Mouse (Mus musculus): ENCODE measurements around the gene Atp4b. TPM values are rescaled to one million over a fixed set of nuclear protein-coding genes. Genes with fewer than 3 reads are reported as not detected.

Atp4b gene
- not detected in 2 replicates for polyA plus RNA-seq (2014; fragmentation: Nextera tagmentation; extraction: Ambion mirVana)

DNA sequence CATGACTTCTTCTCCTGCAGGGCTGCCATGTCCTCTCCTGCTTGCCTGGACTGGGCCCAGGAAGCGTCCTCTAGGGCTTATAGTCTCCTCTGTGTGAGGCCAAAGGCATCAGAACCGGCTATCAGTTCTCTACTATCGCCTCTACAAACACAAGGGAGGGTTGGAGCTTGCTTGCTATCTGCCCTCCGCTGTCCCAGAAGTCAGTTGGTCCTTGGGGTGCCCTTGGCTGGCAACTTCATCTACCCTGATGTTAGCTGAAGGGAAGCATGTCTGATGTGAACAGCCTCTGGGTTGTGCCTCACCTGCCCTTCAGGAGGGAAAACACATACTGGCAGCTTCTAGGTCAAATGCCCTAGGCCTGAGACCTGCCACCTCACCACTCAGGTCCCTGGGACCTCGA, at the start of gene Atp4b:
Atp4b (minus strand) TSS at position 101 of the 400 bp plus-strand sequence.
- Histone ChIP-seq H3K36me3 (ENCODE audit: control insufficient read depth, insufficient read depth, low read length) (no peaks in the 10 kb centered on the region), H3K4me1 (ENCODE audit: control insufficient read depth, insufficient read depth, low read length) (no peaks in the 10 kb centered on the region), H3K4me3 (ENCODE audit: low read depth, low read length) (no peak within 1 kb of the TSS), H3K27ac (ENCODE audit: low read depth, low read length) (no peak within 1 kb of the TSS), H3K9ac (ENCODE audit: low read length) (no peak within 1 kb of the TSS), H3K27me3 (replicated peaks; ENCODE audit: control insufficient read depth, insufficient read depth, low read length) (no peaks in the 10 kb centered on the region), H3K4me2 (ENCODE audit: low read length) (no peak within 1 kb of the TSS), H3K9me3 (replicated peaks; ENCODE audit: control insufficient read depth, low read length) (no peaks in the 10 kb centered on the region)
- ATAC-seq (no peak), DNase-seq (ENCODE audit: low spot score) (no peak)
- WGBS: 83% methylated on average over 5 of the region's 5 CpGs

- no peak overlapping the region for H3K4me3 ChIP-seq (ENCODE audit: low read depth, low read length)
- no peaks in the 10 kb centered on the region for H3K36me3 ChIP-seq (ENCODE audit: control insufficient read depth, insufficient read depth, low read length)
- no peak for DNase-seq (ENCODE audit: low spot score)
- H3K4me2 ChIP-seq (ENCODE audit: low read length): no peak overlapping the region
- H3K4me1 ChIP-seq (ENCODE audit: control insufficient read depth, insufficient read depth, low read length): no peaks in the 10 kb centered on the region
- no peak for ATAC-seq
- H3K9me3 ChIP-seq (replicated peaks; ENCODE audit: control insufficient read depth, low read length): no peaks in the 10 kb centered on the region
- WGBS: 95% methylated on average over 2 of the region's 2 CpGs
- no peak overlapping the region for H3K27ac ChIP-seq (ENCODE audit: low read depth, low read length)
- no peaks in the 10 kb centered on the region for H3K27me3 ChIP-seq (replicated peaks; ENCODE audit: control insufficient read depth, insufficient read depth, low read length)
- no peak overlapping the region for H3K9ac ChIP-seq (ENCODE audit: low read length)
These were observed 45.5 kb upstream of the Atp4b start for GRCm38 (mm10) chr8:13442152-13442551.

- Histone ChIP-seq H3K4me1 (ENCODE audit: control insufficient read depth, insufficient read depth, low read length) (no peaks in the 10 kb centered on the region), H3K4me2 (ENCODE audit: low read length) (no peak overlapping the region), H3K36me3 (ENCODE audit: control insufficient read depth, insufficient read depth, low read length) (no peaks in the 10 kb centered on the region), H3K27ac (ENCODE audit: low read depth, low read length) (no peak overlapping the region), H3K9me3 (replicated peaks; ENCODE audit: control insufficient read depth, low read length) (no peaks in the 10 kb centered on the region), H3K4me3 (ENCODE audit: low read depth, low read length) (no peak overlapping the region), H3K27me3 (replicated peaks; ENCODE audit: control insufficient read depth, insufficient read depth, low read length) (peaks cover 10% of the 10 kb centered on the region; the same call in 1 of the 2 replicates), H3K9ac (ENCODE audit: low read length) (no peak overlapping the region)
- DNase-seq (ENCODE audit: low spot score) (no peak), ATAC-seq (no peak)
- 73% methylated on average over 2 of the region's 2 CpGs for WGBS
These were observed 40.9 kb upstream of the Atp4b start for GRCm38 (mm10) chr8:13437531-13437930.

GRCm38 (mm10) chr8:13436052-13436451, 39.4 kb upstream of the Atp4b start:
- H3K4me3 ChIP-seq (ENCODE audit: low read depth, low read length): no peak overlapping the region
- no peak overlapping the region for H3K9ac ChIP-seq (ENCODE audit: low read length)
- 5% methylated on average over 8 of the region's 8 CpGs for WGBS
- no peak for DNase-seq (ENCODE audit: low spot score)
- H3K27ac ChIP-seq (ENCODE audit: low read depth, low read length): no peak overlapping the region
- ATAC-seq: no peak
- H3K4me1 ChIP-seq (ENCODE audit: control insufficient read depth, insufficient read depth, low read length): no peaks in the 10 kb centered on the region
- H3K27me3 ChIP-seq (replicated peaks; ENCODE audit: control insufficient read depth, insufficient read depth, low read length): peaks cover 10% of the 10 kb centered on the region; the same call in 1 of the 2 replicates
- H3K9me3 ChIP-seq (replicated peaks; ENCODE audit: control insufficient read depth, low read length): no peaks in the 10 kb centered on the region
- H3K36me3 ChIP-seq (ENCODE audit: control insufficient read depth, insufficient read depth, low read length): no peaks in the 10 kb centered on the region
- H3K4me2 ChIP-seq (ENCODE audit: low read length): no peak overlapping the region

DNA sequence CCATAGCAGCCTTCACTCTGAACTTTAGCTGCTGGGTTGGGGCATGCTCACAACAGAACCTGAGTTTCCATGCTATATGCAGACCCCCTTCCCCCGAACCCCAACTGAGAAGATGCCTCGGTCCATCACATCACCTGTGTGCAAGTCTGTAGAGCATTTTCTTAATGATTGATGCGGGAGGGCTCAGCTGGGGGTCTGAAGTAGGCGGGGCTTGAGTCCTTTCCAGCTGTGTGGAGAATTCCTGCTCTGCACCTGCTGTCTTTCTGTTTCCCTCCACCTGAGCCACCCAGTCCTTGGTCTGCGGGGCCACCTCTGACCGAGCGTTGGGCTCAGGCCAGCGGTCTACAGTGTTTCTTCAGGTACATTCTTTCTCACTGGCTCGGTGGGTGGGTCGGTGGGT, 38.3 kb upstream of the Atp4b start, which contains the start of gene Tmem255b:
Tmem255b (plus strand) TSS at position 301 of the 400 bp plus-strand sequence.
- Histone ChIP-seq H3K27me3 (replicated peaks; ENCODE audit: control insufficient read depth, insufficient read depth, low read length) (peaks cover 10% of the 10 kb centered on the region; the same call in 1 of the 2 replicates), H3K4me2 (ENCODE audit: low read length) (no peak within 1 kb of the TSS), H3K36me3 (ENCODE audit: control insufficient read depth, insufficient read depth, low read length) (no peaks in the 10 kb centered on the region), H3K4me3 (ENCODE audit: low read depth, low read length) (no peak within 1 kb of the TSS), H3K9ac (ENCODE audit: low read length) (no peak within 1 kb of the TSS), H3K9me3 (replicated peaks; ENCODE audit: control insufficient read depth, low read length) (no peaks in the 10 kb centered on the region), H3K4me1 (ENCODE audit: control insufficient read depth, insufficient read depth, low read length) (no peaks in the 10 kb centered on the region), H3K27ac (ENCODE audit: low read depth, low read length) (no peak within 1 kb of the TSS)
- DNase-seq (ENCODE audit: low spot score) (no peak), ATAC-seq (no peak)
- WGBS: 8% methylated on average over 10 of the region's 10 CpGs

DNA sequence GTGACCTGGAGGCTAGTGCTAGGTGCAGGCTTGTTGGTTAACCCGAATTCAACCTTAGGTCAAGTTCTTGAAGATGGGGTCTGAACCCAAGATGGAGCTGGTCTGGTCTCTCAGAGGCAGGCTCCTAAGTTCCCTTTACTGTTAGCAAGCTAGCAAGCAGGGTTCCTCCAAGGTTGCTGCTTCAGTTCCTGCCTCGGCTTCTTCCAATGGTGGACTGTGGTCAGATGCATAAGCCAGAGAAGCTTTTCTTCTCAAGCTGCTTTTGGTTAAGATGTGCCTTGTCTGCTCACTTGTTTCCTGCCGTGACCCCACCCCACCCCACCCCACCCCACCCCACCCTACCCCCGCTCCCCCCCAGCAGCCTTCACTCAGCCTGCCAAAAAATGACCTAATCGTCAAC, 36.5 kb upstream of the Atp4b start:
- no peaks in the 10 kb centered on the region for H3K9me3 ChIP-seq (replicated peaks; ENCODE audit: control insufficient read depth, low read length)
- no peak overlapping the region for H3K4me2 ChIP-seq (ENCODE audit: low read length)
- peaks cover 10% of the 10 kb centered on the region; the same call in 1 of the 2 replicates for H3K27me3 ChIP-seq (replicated peaks; ENCODE audit: control insufficient read depth, insufficient read depth, low read length)
- no peak overlapping the region for H3K4me3 ChIP-seq (ENCODE audit: low read depth, low read length)
- DNase-seq (ENCODE audit: low spot score) (no peak), ATAC-seq (no peak)
- no peak overlapping the region for H3K9ac ChIP-seq (ENCODE audit: low read length)
- WGBS: 78% methylated on average over 5 of the region's 5 CpGs
- H3K27ac ChIP-seq (ENCODE audit: low read depth, low read length): no peak overlapping the region
- H3K36me3 ChIP-seq (ENCODE audit: control insufficient read depth, insufficient read depth, low read length): no peaks in the 10 kb centered on the region
- H3K4me1 ChIP-seq (ENCODE audit: control insufficient read depth, insufficient read depth, low read length): no peaks in the 10 kb centered on the region

DNA sequence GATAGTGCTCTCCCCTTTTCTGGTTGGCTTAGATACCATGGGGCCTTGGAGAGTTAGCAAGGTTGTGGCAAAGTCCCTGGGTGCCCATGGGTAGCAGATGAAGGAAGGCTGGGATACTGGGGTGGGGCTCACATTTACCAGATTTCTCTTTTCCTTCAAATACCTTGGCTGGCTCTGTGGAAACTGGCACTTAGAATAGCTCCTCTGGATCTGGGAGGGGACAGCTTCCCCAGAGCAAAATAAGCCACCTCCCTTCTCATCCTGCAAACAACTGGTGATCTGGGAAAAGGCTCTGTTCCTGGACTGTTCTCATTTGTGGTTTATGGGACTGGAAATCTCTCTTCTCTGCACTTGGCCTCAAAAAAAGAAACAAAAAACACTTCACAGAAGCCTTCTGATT, 34.2 kb upstream of the Atp4b start:
- no peak for ATAC-seq
- no peaks in the 10 kb centered on the region for H3K9me3 ChIP-seq (replicated peaks; ENCODE audit: control insufficient read depth, low read length)
- no peak overlapping the region for H3K4me2 ChIP-seq (ENCODE audit: low read length)
- no peak for DNase-seq (ENCODE audit: low spot score)
- no peak overlapping the region for H3K27ac ChIP-seq (ENCODE audit: low read depth, low read length)
- no peak overlapping the region for H3K4me3 ChIP-seq (ENCODE audit: low read depth, low read length)
- no peak overlapping the region for H3K9ac ChIP-seq (ENCODE audit: low read length)
- no peaks in the 10 kb centered on the region for H3K4me1 ChIP-seq (ENCODE audit: control insufficient read depth, insufficient read depth, low read length)
- H3K36me3 ChIP-seq (ENCODE audit: control insufficient read depth, insufficient read depth, low read length): no peaks in the 10 kb centered on the region
- peaks cover 10% of the 10 kb centered on the region; the same call in 1 of the 2 replicates for H3K27me3 ChIP-seq (replicated peaks; ENCODE audit: control insufficient read depth, insufficient read depth, low read length)

DNA sequence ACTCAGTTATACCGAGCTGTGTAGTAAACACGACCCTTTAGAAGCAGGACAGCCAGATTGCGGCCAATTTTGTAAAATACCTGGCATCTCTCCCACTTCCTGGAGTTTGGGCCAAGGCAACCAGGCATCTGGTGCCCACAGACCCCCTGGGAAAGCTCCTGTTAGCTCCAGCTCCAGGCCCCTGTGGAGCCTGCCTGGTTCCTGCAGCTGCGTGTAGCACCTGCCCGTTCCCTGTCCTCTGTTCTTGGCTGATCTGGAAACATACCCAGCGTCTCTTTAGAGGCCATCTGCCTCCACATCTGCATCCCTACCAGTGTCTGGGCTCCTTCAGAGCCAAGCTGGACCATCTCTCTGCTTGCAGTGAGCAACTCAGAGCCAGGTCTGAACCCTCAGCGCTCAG, 33.8 kb upstream of the Atp4b start:
- H3K4me3 ChIP-seq (ENCODE audit: low read depth, low read length): no peak overlapping the region
- 76% methylated on average over 7 of the region's 7 CpGs for WGBS
- no peaks in the 10 kb centered on the region for H3K36me3 ChIP-seq (ENCODE audit: control insufficient read depth, insufficient read depth, low read length)
- H3K4me2 ChIP-seq (ENCODE audit: low read length): no peak overlapping the region
- no peak overlapping the region for H3K27ac ChIP-seq (ENCODE audit: low read depth, low read length)
- H3K4me1 ChIP-seq (ENCODE audit: control insufficient read depth, insufficient read depth, low read length): no peaks in the 10 kb centered on the region
- no peak overlapping the region for H3K9ac ChIP-seq (ENCODE audit: low read length)
- H3K27me3 ChIP-seq (replicated peaks; ENCODE audit: control insufficient read depth, insufficient read depth, low read length): peaks cover 8% of the 10 kb centered on the region; the same call in 1 of the 2 replicates
- DNase-seq (ENCODE audit: low spot score) (no peak), ATAC-seq (no peak)
- no peaks in the 10 kb centered on the region for H3K9me3 ChIP-seq (replicated peaks; ENCODE audit: control insufficient read depth, low read length)

DNA sequence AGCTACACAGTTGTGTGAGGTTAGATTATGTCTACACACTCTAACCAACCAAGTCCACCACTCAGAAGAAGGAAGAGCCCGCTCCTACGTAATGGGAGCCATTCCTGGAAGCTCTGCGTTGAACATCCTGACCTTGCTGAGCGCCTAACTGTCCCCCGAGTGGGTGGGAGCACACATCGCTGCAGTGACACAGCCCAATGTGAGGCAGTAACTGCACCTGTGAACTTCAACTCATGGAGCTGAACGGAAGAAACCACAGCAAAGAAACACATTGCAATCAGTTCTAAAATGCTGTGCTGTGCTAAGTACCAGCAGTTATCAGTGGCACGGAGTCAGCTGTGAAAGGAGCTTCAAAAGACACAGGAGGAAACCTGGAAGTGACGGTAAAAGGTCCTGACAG, 31.5 kb upstream of the Atp4b start:
- DNase-seq (ENCODE audit: low spot score): no peak
- no peak for ATAC-seq
- 87% methylated on average over 9 of the region's 9 CpGs for WGBS

More for the DNA sequence above, 31.5 kb upstream of the Atp4b start:
- Histone ChIP-seq H3K36me3 (ENCODE audit: control insufficient read depth, insufficient read depth, low read length) (no peaks in the 10 kb centered on the region), H3K4me2 (ENCODE audit: low read length) (no peak overlapping the region), H3K9ac (ENCODE audit: low read length) (no peak overlapping the region), H3K9me3 (replicated peaks; ENCODE audit: control insufficient read depth, low read length) (no peaks in the 10 kb centered on the region), H3K4me1 (ENCODE audit: control insufficient read depth, insufficient read depth, low read length) (no peaks in the 10 kb centered on the region), H3K27ac (ENCODE audit: low read depth, low read length) (no peak overlapping the region), H3K27me3 (replicated peaks; ENCODE audit: control insufficient read depth, insufficient read depth, low read length) (no peaks in the 10 kb centered on the region), H3K4me3 (ENCODE audit: low read depth, low read length) (no peak overlapping the region)
